Mouse (Mus musculus): ENCODE results near the gene Gng10.

Gene Gng10

DNA sequence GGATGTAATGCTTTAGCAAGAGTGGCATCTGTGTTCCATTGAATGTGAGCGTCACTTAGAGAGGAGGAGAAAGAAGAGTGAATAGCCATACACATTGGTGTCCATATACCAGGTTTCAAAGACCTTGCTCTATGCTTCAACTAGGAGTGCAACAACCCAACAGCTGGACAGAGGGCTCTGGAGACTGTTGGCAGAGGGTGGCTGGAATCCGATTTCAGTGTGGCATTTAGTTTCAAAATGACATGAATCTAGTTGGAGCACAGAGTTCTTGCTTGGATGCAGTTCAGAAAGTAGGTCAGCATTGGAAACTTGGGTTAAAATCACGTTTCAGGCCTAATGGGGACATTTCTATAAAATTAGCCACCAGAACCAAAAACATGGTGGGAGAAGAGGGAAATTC is 19.7 kb upstream of the Gng10 start:
- DNase-seq (ENCODE audit: extremely low spot score, low read depth, low spot score) = no peak

DNA sequence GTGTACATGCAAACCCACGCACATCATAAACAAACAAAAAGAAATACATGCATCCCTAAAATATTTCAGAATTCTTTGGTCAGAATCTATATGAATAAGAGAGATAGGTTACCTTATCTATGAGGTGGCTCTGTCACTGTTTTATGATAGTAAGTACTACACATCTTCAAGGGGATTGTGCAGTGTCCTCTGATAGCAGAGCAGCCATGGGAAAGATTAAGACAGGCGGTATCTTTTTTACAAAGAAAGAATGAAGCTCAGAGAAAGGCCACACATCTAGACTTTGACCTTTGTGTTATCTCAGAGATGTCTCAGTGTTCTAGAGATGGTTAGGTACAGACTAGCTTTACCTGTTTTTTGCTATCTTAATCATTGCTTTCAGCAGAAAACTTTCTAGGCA is 18.0 kb upstream of the Gng10 start:
- no peak for DNase-seq (ENCODE audit: extremely low spot score, low read depth, low spot score)

DNA sequence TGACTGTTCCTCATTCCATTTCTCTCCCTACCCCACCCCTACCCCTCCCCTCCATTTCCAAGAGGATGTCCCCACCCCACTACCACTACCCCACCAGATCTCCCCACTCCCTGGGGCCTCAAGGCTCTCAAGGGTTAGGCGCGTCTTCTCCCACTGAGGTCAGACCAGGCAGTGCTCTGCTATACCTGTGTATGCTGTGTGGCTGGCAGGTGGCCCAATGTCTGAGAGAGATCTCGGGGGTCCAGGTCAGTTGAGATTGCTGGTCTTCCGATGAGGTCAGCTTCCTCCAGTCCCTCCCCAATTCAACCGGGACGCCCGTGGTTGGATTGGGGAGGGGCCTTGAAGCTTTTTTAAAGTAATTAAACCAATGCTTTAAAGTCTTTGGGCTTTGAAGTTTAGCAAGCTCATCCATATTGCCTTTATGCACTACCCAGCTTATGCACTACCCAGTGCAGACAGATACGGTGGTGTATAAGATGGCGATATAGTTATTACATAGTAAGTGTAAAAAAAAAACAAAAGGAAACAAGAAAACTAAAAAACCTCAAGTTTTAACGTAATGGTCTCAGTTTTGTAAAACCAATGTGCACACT is 467 bp upstream of the Gng10 start:
- DNase-seq (ENCODE audit: extremely low spot score, low read depth, low spot score) = no peak

DNA sequence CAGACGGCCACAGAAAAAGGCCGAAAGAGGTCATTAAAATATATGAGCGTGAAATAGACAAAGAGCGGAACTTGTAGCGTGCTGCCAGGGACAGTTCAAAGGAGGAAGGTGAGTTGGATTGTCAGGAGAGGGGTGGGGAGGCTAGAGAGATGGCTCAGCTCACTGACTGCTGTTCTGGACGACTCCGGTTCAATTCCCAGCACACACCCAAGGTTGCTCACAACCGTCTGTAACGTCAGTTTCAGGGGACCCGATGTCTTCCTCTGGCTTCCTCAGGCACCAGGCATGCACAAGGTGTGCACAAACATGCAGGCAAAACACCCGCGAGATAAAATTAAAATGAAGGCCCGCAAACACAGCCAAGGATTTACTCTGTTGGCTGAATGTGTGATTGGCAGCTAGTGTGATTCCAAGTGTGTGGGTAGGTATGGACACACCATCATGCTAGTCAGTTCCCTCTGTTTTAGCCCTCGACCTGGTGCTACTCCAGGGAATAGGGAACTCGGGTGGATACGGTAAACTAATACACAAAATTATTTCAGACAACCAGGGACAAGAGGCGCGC is 980 bp downstream of the Gng10 start:
- no peak for DNase-seq (ENCODE audit: extremely low spot score, low read depth, low spot score)

DNA sequence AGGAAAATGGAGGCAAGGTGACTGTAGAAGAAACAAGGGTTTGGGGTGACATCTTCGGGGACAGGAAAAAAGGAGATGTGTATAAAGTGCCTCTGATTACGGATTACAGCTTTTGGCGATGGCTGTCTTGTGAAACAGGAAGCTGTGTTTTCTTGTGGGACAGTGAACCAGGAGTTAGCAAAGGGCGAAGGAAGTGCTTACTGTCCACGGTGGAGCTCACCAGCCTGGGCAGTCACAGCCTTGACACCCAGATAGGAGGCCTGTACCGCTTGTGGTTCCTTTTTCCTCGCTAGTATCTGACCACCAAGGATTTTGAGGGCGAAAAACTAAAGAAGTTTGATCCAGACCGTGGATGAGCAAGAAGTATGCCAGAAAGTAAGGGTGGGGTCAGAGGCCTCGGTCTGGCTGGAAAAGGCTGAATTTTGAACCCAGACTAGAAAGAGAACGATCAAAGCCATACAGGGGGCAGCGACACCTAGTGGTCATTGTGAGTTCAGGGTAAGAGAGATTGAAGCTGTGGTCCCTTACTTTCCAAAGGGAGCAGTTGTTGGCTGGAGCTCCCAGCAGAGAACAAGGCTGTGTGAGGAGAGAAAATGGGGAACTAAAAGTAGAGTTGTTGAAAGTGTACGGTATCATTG is 1.7 kb downstream of the Gng10 start:
- DNase-seq (ENCODE audit: extremely low spot score, low read depth, low spot score) = peak; percentile 77

DNA sequence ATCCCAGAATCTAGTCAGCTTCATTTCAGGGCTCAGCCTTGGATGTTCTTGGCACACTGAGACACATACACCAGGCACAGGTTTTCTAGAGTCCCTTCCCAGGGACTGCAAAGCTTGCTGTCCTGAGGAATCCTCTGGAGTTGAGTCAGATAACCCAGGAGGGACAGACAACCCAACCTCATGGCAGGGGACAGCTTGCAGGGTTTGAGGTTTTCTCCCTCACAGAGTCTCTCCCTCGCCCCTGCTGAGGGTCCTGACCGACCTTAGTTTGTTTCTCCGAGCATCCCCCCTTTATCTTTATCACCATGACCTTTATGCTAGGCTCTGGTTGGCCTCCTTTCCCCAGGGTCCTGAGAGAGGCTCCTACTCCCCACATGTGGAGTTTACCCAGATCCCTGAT is 2.6 kb downstream of the Gng10 start:
- no peak for DNase-seq (ENCODE audit: extremely low spot score, low read depth, low spot score)

DNA sequence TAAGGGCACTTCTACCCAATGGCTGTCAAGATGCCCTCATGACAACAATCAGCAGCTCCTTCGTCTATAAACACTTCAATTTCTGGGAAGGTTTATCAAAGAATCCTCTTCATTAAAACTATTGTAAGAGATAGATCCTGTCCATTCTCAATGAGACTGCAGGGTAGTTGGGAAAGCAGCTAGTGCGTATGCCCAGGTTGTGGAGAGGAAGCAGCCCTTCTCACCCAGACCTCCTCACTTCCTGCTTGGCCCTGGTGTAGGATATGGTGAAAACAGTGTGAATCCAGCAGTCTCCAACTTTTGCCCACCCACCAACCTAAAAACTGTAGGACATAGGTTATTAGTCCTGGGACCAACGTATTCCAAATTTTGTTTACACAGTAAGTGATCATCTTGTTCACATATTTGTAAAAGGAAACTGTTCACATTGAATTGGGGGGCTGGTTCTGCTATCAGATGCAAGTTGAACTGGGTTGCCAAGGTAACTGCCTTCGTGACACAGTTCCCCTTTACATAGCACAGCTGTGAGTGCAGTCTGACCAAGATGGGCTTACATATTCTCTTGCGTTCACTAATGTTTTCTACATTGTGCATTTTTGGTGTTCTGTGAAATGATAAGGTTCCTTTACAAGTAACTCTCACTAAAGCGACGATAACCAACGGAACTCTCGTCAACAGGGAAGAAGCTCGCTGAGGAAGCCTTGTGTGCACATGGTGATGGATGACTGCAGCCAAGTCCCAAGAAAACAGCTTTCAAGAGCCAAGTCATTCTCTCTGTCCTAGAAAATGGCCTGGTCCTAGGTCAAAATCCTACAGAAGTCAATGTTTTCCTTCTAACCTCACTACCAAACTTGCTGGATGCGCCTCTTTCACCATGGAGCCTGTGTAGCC is 5.8 kb downstream of the Gng10 start:
- DNase-seq (ENCODE audit: extremely low spot score, low read depth, low spot score) = no peak

DNA sequence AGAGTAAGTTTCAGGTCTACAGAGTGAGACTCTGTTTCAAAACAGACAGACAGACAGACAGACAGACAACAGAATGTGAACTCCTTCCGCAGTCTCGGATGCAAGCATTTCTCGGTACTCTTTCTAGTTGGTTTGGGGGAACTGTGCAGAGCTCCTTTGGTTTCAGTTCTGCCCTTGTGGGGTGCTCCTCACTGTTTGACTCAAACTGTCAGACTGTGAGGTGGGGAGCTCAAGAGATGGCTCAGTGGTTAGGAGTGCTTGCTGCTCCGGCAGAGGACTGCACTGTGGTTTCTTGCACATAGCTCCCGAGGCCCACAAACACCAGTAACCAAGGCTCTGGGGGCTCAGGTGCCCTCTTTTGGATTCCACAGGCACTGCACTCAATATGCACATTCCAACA is 8.2 kb downstream of the Gng10 start:
- DNase-seq (ENCODE audit: extremely low spot score, low read depth, low spot score) = no peak

DNA sequence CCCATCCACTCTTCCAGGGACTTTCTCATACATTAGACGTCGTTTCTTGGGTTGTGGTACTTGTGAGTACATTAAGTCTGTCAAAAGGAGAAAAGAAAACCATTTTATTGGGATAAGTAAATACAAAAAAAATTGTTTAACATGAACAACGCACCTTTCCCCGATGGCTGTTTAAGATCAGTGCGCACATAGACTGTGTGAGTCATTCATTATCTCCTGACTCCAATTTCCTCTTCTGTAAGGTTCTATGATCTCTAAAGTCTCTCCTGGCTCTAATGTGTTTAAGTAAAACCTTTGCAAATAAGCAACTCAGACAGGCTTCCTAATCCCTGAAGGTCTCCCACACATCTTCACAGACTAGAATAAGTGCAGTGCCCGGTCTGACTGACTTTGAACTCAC is 9.0 kb downstream of the Gng10 start:
- no peak for DNase-seq (ENCODE audit: extremely low spot score, low read depth, low spot score)

DNA sequence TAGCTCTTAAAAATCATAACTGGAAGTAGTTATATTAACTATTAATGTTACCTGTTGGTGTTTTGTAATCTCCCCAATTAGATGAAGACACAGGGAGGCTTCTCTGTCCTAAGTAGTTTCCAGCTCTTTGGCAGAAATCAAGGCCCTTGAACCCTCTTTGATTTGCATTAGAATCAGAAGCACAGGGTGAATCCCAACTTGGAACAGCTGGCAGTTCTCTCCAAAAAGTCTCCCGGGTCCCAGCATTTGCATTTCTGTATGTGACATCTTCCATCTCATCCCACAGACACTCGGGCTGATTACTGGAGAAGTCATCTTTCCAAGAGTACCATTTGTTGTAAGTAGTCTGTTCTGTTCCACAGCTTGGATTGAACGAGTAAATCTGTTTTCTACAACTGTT is 12.3 kb downstream of the Gng10 start:
- no peak for DNase-seq (ENCODE audit: extremely low spot score, low read depth, low spot score)

DNA sequence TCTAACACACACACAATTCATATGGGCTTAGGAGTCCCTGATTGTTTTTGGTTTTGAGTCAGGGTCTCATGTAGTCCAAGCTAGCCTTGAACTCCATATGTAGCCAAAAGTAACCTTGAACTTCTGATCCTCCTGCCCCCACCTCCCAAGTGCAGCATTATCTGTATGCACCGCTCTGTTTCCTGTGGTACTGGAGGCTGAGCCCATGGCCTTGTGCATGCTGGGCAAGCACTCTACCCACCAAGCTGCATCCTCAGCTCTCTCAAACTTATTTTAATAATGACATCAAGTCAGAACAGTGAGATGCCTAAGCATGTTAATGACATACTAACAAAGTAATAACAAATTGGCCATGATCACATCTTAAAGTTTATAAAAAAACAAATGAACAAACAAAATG is 16.2 kb downstream of the Gng10 start:
- no peak for DNase-seq (ENCODE audit: extremely low spot score, low read depth, low spot score)

DNA sequence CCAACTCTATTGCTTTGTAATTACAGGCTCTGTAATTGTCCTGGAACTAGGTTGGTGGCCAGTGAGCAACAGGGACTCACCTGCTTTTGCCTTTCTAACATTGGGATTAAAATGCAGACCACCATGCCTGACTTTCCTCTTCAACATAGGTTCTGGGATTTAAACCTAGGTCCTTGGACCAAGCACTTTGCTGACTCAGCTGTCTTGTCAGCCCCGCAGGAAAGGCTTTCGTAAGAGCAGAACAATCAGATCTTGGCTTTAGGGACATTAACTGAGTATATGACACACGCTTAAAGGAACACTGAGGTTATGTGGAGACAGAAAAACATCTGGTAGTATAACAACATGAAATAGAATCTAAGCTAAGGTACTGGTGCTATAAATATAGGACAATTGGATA is 23.0 kb downstream of the Gng10 start:
- DNase-seq (ENCODE audit: extremely low spot score, low read depth, low spot score) = no peak

DNA sequence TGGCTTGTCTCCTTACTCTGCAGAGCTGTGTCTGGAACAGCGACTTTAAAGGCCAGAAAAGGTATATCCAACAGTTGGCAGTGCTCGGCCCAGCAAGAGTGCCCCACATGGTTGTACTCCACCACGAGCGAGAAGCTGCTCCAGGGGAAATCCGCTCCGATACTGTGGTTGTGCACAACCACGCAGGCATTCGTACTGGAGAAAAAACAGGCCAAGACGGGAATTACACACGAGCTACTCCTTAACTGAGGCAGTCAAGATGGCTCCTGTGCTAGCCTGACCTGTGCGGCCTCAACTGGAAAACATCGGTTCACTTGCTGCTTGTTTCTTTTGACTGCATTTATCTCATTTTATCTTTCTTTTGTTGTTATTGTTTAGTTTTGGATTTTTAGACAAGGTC is 27.6 kb downstream of the Gng10 start:
- no peak for DNase-seq (ENCODE audit: extremely low spot score, low read depth, low spot score)

DNA sequence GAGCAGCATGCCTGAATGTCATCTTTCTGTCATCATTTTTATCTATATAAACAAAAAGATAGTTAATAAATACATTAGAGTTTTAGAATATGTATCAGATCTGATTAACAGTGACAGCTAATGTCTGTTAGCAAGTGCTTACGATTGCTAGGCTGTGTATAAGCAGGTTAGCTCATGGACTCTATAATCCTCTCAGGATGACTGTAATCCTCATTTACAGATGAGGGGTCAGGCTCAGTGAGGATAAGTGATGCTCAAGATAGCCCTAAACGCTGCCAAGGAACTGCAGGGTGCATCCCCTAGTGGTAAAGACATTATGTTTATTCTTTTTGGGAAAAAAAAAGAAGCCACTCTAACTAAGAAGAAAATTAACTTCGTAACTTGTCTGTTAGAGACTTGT is 34.4 kb downstream of the Gng10 start:
- DNase-seq (ENCODE audit: extremely low spot score, low read depth, low spot score) = no peak

DNA sequence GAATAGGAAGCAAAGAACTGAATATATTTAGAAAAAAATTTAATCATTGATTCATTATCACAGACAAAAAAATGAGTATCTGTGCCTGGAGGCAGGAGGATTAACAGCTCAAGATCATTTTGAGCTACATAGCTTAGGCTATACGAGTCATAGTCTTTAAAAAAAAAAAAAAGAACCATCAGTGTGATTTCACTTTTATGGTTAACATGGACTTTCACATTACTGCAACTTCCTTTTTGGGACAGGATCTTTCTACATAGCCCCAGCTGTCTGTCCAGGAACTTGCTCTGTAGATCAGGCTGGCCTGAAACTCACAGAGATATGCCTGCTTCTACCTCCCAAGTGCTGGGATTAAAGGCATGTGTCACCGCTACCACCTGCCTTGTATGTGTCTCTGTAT is 48.5 kb downstream of the Gng10 start:
- no peak for DNase-seq (ENCODE audit: extremely low spot score, low read depth, low spot score)

DNA sequence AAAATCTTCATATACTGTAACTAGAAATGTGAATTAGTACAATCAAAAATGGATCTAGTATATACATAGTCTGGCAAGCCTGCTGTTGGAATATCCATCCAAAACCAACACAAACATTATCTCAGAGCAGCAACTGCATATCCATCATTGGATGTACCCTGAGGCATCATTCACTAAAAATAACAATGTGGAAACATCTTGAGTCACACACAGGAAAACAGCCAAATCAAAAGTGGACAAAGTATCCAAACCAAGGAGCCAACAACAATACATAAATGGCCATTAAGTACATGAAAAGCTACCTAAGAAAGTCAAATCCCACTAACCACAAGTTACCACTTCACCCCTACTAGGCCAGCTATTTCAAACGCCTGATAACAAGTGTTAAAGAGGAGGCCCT is 54.5 kb downstream of the Gng10 start:
- DNase-seq (ENCODE audit: extremely low spot score, low read depth, low spot score) = no peak

All from hindlimb bud, embryonic 11.5 days (tissue).